Mouse (Mus musculus): ENCODE data around the gene Hdlbp.

DNA sequence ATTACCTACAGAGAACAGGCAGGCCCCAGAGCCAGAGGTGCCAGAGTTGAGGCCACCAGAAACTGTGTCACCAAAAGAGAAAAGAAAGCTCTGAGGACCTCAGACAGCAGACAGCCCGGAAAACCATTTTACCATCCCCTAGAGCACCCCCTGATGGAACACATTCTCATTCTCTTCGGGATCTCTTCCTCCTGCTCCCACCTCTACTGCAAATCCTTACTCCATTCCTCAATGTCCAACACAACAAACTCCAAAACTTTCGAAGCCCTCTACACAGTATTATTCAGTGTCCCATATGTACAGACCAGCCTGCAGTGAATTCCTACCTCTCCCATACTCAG, 32.8 kb downstream of the Hdlbp start:
- TF ChIP-seq POLR2A (IDR thresholded peaks at IDR 0.05; ENCODE audit: insufficient read depth, low read length) (no peak), CTCF (IDR thresholded peaks at IDR 0.05; ENCODE audit: low read depth, low read length) (no peak)
